Mouse (Mus musculus) myocyte (in vitro differentiated cells): Measurements from ENCODE around the gene Acad9. TPM values are rescaled to one million over a fixed set of nuclear protein-coding genes. Genes with fewer than 3 reads are reported as not detected.

Source experiments
- H3K27me3 ChIP-seq: one replicate; pipeline ENCODE4 v1.6.1; 2011; ENCODE audit not compliant: control insufficient read depth, insufficient read depth, insufficient read length
- H3K36me3 ChIP-seq: one replicate; pipeline ENCODE4 v1.6.1; 2011; ENCODE audit not compliant: control insufficient read depth, insufficient read depth
- H3K4me2 ChIP-seq: one replicate; pipeline ENCODE4 v1.6.1; 2011; ENCODE audit warnings: low read depth, control low read depth
- H3K4me3 ChIP-seq: one replicate; pipeline ENCODE4 v1.5.1; 2011; ENCODE audit warnings: mild to moderate bottlenecking, control low read depth, moderate library complexity
- H3K79me2 ChIP-seq: one replicate; pipeline ENCODE4 v1.6.1; 2011; ENCODE audit not compliant: control insufficient read depth, insufficient read depth
- H3ac ChIP-seq: one replicate; pipeline ENCODE4 v1.6.1; 2011; ENCODE audit not compliant: control insufficient read depth, insufficient read length
- CEBPB ChIP-seq: IDR thresholded peaks from 2 replicates; pipeline ENCODE4 v1.6.1; 2011; ENCODE audit warnings: mild to moderate bottlenecking, moderate library complexity; ENCODE audit not compliant: poor library complexity, insufficient read depth, severe bottlenecking
- E2F4 ChIP-seq: IDR thresholded peaks from one replicate; pipeline ENCODE4 v1.6.1; 2011; ENCODE audit warnings: mild to moderate bottlenecking, control low read depth, moderate library complexity; ENCODE audit not compliant: insufficient read depth
- MAX ChIP-seq: IDR thresholded peaks from one replicate; pipeline ENCODE4 v1.6.1; 2011; ENCODE audit warnings: low read depth, mild to moderate bottlenecking, control low read depth
- MYOD1 ChIP-seq, 3 experiments: IDR thresholded peaks; one replicate each; pipeline ENCODE4 v1.6.1; 2011; ENCODE audit warnings: control low read depth in 2 of 3, low read depth in 2 of 3, mild to moderate bottlenecking in 2 of 3, moderate library complexity in 1 of 3; ENCODE audit not compliant: insufficient read length in 2 of 3, control insufficient read depth in 1 of 3
- MYOG ChIP-seq, 3 experiments: IDR thresholded peaks; one replicate each; pipeline ENCODE4 v1.6.1; 2011; ENCODE audit warnings: control low read depth in 2 of 3, low read depth in 2 of 3, mild to moderate bottlenecking in 2 of 3; ENCODE audit not compliant: insufficient read length in 2 of 3, control insufficient read depth in 1 of 3, insufficient read depth in 1 of 3
- POLR2A ChIP-seq: IDR thresholded peaks from one replicate; pipeline ENCODE4 v1.6.1; 2011; ENCODE audit warnings: low read depth, mild to moderate bottlenecking, control low read depth, moderate library complexity; ENCODE audit not compliant: insufficient read length
- POLR2AphosphoS2 ChIP-seq: IDR thresholded peaks from one replicate; pipeline ENCODE4 v1.6.1; 2011; ENCODE audit warnings: low read depth, control low read depth; ENCODE audit not compliant: insufficient read length
- REST ChIP-seq: IDR thresholded peaks from one replicate; pipeline ENCODE4 v1.6.1; 2011; ENCODE audit warnings: mild to moderate bottlenecking, control low read depth, moderate library complexity; ENCODE audit not compliant: insufficient read depth, insufficient read length
- SRF ChIP-seq: IDR thresholded peaks from one replicate; pipeline ENCODE4 v1.6.1; 2011; ENCODE audit warnings: low read depth; ENCODE audit not compliant: control insufficient read depth, insufficient read length
- TCF12 ChIP-seq: IDR thresholded peaks from one replicate; pipeline ENCODE4 v1.6.1; 2011; ENCODE audit warnings: mild to moderate bottlenecking, control low read depth; ENCODE audit not compliant: poor library complexity, insufficient read depth, severe bottlenecking
- TCF3 ChIP-seq: IDR thresholded peaks from one replicate; pipeline ENCODE4 v1.6.1; 2011; ENCODE audit warnings: low read depth, control low read depth; ENCODE audit not compliant: insufficient read length
- USF1 ChIP-seq: IDR thresholded peaks from one replicate; pipeline ENCODE4 v1.6.1; 2011; ENCODE audit warnings: low read depth, mild to moderate bottlenecking, control low read depth, moderate library complexity
- polyA plus RNA-seq: library from polyadenylated mRNA; unstranded; fragments of >200 nt; fragmentation: generic; extraction: Trizol; gene quantifications from one replicate; pipeline ENCODE4 v1.2.1, GENCODE M21; 2012; ENCODE audit warnings: missing spikeins

Gene Acad9
- 20.5 TPM for polyA plus RNA-seq

DNA sequence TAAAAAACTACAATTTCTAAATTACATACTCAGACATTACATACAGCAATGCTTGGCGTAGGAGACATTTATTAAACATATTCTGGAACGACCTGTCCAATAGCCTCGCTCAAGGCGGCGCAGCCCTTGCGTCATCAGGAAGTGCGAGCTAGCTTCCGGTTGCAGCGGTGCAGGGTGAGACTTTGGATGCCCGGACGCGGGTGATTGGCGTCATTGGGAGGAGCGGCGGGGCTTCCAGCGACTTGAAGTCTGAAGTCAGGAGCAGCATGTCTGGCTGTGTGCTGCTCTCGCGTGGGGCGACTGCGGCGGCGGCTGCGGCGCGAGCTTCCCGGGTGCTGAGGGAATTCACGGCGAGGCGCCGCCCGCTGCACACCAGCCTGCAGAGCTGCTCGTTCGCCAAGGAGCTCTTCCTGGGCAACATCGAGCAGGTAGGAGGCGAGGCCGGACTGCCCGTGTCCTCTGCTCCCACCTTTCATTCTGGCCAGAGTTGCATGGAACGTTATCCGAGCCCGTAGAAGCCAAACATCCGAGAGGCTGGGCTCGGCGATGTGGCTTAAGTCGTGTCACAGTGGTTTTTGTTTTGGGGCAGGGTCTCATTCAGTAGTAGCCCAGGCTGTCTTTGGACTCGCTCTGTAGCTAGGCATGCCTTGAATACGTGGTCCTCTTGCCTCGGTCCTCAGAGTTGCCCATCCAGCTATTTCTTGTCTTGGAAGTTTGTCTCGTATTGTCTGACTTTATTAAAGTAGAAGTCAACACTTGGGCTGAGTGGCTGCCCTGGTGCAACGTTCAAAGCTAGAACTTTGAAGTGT lies at the start of gene Acad9:
Gene Acad9 (plus strand): TSS at position 137 of the 809 bp plus-strand sequence.
- H3K4me3 ChIP-seq = peak within 1 kb of the TSS; percentile 57
- H3K36me3 ChIP-seq = peaks cover 6% of the 10 kb centered on the region
- no peaks in the 10 kb centered on the region for H3K27me3 ChIP-seq
- peak; percentile 89 for TF ChIP-seq POLR2A
- peak in 1 of 3 experiments; percentile 1 for TF ChIP-seq MYOG (IDR thresholded peaks at IDR 0.05; ENCODE audit: control insufficient read depth in 1 of 3, insufficient read depth in 1 of 3, insufficient read length in 2 of 3, low read depth in 2 of 3)
- peak; percentile 82 for TF ChIP-seq POLR2AphosphoS2
- no peak for TF ChIP-seq TCF3
- TF ChIP-seq SRF = peak; percentile 64
- peak within 1 kb of the TSS; percentile 16 for H3ac ChIP-seq
- H3K4me2 ChIP-seq = peak within 1 kb of the TSS; percentile 79
- H3K79me2 ChIP-seq = peaks cover 17% of the 10 kb centered on the region

DNA sequence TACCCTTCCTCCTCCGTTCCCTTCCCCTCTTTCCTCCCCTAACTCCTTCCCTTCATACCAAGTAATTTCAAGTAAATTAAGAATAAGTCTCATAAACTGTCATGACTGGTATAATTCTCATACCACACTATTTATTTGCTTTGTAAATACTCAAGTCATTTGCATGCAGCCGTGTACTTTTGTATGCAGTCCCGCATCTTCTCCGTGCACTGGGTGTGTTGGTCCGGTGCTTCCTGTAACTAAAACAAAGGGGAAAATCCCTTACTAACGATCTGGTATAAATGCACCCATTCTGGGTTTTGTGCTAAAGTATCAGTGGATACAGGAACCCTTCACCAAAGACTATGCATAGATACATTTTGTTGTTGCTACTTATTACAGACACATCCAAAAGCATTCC lies 40.0 kb upstream of the Acad9 start:
- no peaks in the 10 kb centered on the region for H3K79me2 ChIP-seq
- TF ChIP-seq POLR2A (no peak), MAX (no peak), MYOG (IDR thresholded peaks at IDR 0.05; ENCODE audit: control insufficient read depth in 1 of 3, insufficient read depth in 1 of 3, insufficient read length in 2 of 3, low read depth in 2 of 3) (no peak), REST (no peak), SRF (no peak), E2F4 (no peak), TCF3 (no peak), MYOD1 (IDR thresholded peaks at IDR 0.05; ENCODE audit: control insufficient read depth in 1 of 3, insufficient read length in 2 of 3, low read depth in 2 of 3) (no peak), TCF12 (no peak)
- H3K4me3 ChIP-seq = no peak overlapping the region
- H3ac ChIP-seq = no peak overlapping the region
- H3K4me2 ChIP-seq = no peak overlapping the region
- H3K27me3 ChIP-seq = peaks cover 4% of the 10 kb centered on the region
- no peaks in the 10 kb centered on the region for H3K36me3 ChIP-seq

DNA sequence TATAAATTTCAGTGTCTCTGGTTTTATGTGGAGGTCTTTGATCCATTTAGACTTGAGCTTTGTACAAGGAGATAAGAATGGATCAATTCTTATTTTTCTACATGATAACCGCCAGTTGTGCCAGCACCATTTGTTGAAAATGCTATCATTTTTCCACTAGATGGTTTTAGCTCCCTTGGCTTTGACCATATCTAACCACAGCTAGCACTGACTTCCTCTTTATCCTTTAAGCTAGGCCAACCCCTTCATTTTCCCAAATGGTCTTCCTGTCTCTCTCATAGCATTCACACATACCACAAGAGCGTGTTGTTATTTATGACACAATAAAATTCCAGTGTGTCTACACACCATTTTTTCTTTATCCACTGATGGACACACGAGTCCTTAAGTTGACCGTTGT lies 35.8 kb upstream of the Acad9 start:
- Histone ChIP-seq H3K27me3 (peaks cover 4% of the 10 kb centered on the region), H3K36me3 (no peaks in the 10 kb centered on the region), H3K4me2 (no peak overlapping the region), H3ac (no peak overlapping the region), H3K4me3 (no peak overlapping the region), H3K79me2 (no peaks in the 10 kb centered on the region)
- no peak for TF ChIP-seq SRF
- no peak for TF ChIP-seq MYOG (IDR thresholded peaks at IDR 0.05; ENCODE audit: control insufficient read depth in 1 of 3, insufficient read depth in 1 of 3, insufficient read length in 2 of 3, low read depth in 2 of 3)
- TF ChIP-seq CEBPB = no peak
- no peak for TF ChIP-seq TCF12
- TF ChIP-seq TCF3 = no peak
- TF ChIP-seq POLR2A = no peak
- no peak for TF ChIP-seq MAX
- no peak for TF ChIP-seq USF1
- no peak for TF ChIP-seq REST
- no peak for TF ChIP-seq POLR2AphosphoS2
- TF ChIP-seq E2F4 = no peak

DNA sequence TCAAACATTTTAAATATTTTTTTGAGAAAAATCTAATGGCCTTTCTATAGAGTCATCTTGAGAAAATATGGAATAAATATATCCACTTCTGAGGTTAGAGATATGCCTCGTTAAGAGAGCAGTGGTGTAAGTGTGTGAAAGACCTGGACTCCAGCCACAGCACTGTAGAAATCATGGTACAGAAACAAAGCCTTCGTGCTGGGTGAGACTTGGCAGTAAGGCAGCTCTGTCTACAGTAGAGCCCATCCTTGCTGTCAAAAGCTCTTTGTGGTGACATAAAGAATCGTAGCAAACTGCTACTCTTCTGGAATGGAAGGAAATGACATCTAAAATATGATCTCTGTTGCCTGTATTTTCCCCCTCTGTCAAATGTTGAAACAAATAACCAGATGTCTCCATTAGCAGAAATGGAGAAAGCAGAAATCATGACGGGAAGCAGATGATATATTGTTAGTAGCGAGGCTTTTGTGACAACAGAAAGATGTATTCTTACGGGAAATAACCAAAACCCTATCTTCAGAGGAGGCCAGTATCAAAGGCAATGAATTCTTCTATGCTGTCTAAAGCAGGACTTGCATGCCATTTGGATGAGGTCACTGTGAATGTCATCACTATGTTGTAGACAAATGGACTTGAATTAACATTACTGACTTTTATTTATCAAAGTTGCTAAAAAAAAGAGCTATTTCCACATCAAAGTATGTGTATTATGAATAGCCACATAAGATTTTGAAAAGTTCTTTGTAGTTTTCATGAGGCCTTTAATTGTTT lies 33.9 kb upstream of the Acad9 start:
- Histone ChIP-seq H3K36me3 (no peaks in the 10 kb centered on the region), H3ac (no peak overlapping the region), H3K4me3 (no peak overlapping the region), H3K27me3 (no peaks in the 10 kb centered on the region), H3K79me2 (no peaks in the 10 kb centered on the region), H3K4me2 (peak overlapping the region; percentile 34)
- TF ChIP-seq MYOD1 (IDR thresholded peaks at IDR 0.05; ENCODE audit: control insufficient read depth in 1 of 3, insufficient read length in 2 of 3, low read depth in 2 of 3) (no peak), SRF (no peak), REST (no peak), TCF3 (no peak), POLR2A (no peak), USF1 (no peak), TCF12 (no peak), MYOG (IDR thresholded peaks at IDR 0.05; ENCODE audit: control insufficient read depth in 1 of 3, insufficient read depth in 1 of 3, insufficient read length in 2 of 3, low read depth in 2 of 3) (no peak), E2F4 (no peak), POLR2AphosphoS2 (no peak), CEBPB (no peak), MAX (no peak)

DNA sequence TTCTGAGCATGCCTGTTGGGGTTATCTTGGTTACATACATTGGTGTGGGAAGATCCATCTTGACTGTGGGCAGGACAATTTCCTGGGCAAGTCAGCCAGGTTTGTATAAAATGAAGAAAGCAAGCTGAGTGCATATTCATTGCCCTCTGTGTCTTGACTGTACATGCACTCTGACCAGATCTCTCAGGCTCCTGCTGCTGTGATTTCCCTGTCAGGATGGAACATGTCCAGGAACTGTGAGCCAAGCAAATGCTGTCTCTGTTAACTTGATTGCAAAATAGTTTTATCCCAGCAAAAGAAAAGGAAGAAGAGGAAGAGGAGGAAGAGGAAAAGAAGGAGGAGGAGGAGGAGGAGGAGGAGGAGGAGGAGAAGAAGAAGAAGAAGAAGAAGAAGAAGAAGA lies 21.3 kb upstream of the Acad9 start:
- H3K4me2 ChIP-seq = no peak overlapping the region
- no peak overlapping the region for H3ac ChIP-seq
- H3K79me2 ChIP-seq = no peaks in the 10 kb centered on the region
- H3K4me3 ChIP-seq = no peak overlapping the region
- no peaks in the 10 kb centered on the region for H3K36me3 ChIP-seq
- TF ChIP-seq USF1 (no peak), MYOG (IDR thresholded peaks at IDR 0.05; ENCODE audit: control insufficient read depth in 1 of 3, insufficient read depth in 1 of 3, insufficient read length in 2 of 3, low read depth in 2 of 3) (no peak), SRF (no peak), MAX (no peak), POLR2AphosphoS2 (no peak), E2F4 (no peak), REST (no peak)
- peaks cover 5% of the 10 kb centered on the region for H3K27me3 ChIP-seq
